Mouse (Mus musculus) liver, adult 2 months (tissue): Measurements from ENCODE around the gene Tmem251.

Experiments used
- CTCF ChIP-seq: fragments of 200-500 bp; IDR thresholded peaks from 2 replicates; pipeline ENCODE4 v1.5.1; 2011; ENCODE audit warnings: low read depth, low read length, control low read depth
- POLR2A ChIP-seq: fragments of 200-500 bp; IDR thresholded peaks from 2 replicates; pipeline ENCODE4 v1.6.1; 2011; ENCODE audit warnings: low read length, control low read depth; ENCODE audit not compliant: insufficient read depth; ENCODE audit errors: extremely low read depth

- no peak for TF ChIP-seq CTCF
- no peak for TF ChIP-seq POLR2A
These were observed 45.4 kb upstream of the Tmem251 start for GRCm38 (mm10) chr12:102698089-102698684.
